Mouse (Mus musculus) midbrain, embryonic 13.5 days (tissue): ENCODE data around the gene Mlana. TPM values are rescaled to one million over a fixed set of nuclear protein-coding genes. Genes with fewer than 3 reads are reported as not detected.

Source experiments
- ATAC-seq: fragments of 200-750 bp; cut with Nextera tagmentation; 2 replicates; pipeline ENCODE4 v1.8.0; 2017; ENCODE audit warnings: mild to moderate bottlenecking, moderate TSS enrichment, moderate library complexity
- H3K27ac ChIP-seq: fragments of 300-500 bp; sonication (generic); 2 replicates; pipeline ENCODE4 v1.5.1; 2015; ENCODE audit warnings: inconsistent platforms, mild to moderate bottlenecking, moderate library complexity
- H3K27me3 ChIP-seq: fragments of 300-500 bp; sonication (generic); 2 replicates; pipeline ENCODE4 v1.6.1; 2015; ENCODE audit warnings: mild to moderate bottlenecking, inconsistent platforms
- H3K36me3 ChIP-seq: fragments of 300-500 bp; sonication (generic); 2 replicates; pipeline ENCODE4 v1.6.1; 2015; ENCODE audit warnings: mild to moderate bottlenecking, inconsistent platforms
- H3K4me1 ChIP-seq: fragments of 300-500 bp; sonication (generic); replicated peaks from 2 replicates; pipeline ENCODE4 v1.6.1; 2015; ENCODE audit warnings: inconsistent platforms
- H3K4me2 ChIP-seq: fragments of 300-500 bp; sonication (generic); replicated peaks from 2 replicates; pipeline ENCODE4 v1.6.1; 2015; ENCODE audit warnings: moderate library complexity, mild to moderate bottlenecking, inconsistent platforms
- H3K4me3 ChIP-seq: fragments of 300-500 bp; sonication (generic); replicated peaks from 2 replicates; pipeline ENCODE4 v1.5.1; 2015; ENCODE audit warnings: mild to moderate bottlenecking, inconsistent platforms
- H3K9ac ChIP-seq: fragments of 300-500 bp; sonication (generic); replicated peaks from 2 replicates; pipeline ENCODE4 v1.6.1; 2015; ENCODE audit warnings: mild to moderate bottlenecking, inconsistent platforms
- H3K9me3 ChIP-seq: fragments of 300-500 bp; sonication (generic); 2 replicates; pipeline ENCODE4 v1.6.1; 2016; ENCODE audit warnings: mild to moderate bottlenecking, inconsistent platforms
- WGBS: fragments of 180-500 bp; shearing (Covaris S2); methylation state at CpG from one replicate; pipeline ENCODE4 v1.1.7; 2015; 5-methylcytosine and 5-hydroxymethylcytosine counted together
- polyA plus RNA-seq: library from polyadenylated mRNA; unstranded; fragments of >200 nt; fragmentation: Nextera tagmentation; extraction: Ambion mirVana; gene quantifications from 2 replicates; pipeline ENCODE4 v1.2.1, GENCODE M21; 2015

The Mlana gene
- polyA plus RNA-seq, 1 experiment from 2014 or later = not detected

DNA sequence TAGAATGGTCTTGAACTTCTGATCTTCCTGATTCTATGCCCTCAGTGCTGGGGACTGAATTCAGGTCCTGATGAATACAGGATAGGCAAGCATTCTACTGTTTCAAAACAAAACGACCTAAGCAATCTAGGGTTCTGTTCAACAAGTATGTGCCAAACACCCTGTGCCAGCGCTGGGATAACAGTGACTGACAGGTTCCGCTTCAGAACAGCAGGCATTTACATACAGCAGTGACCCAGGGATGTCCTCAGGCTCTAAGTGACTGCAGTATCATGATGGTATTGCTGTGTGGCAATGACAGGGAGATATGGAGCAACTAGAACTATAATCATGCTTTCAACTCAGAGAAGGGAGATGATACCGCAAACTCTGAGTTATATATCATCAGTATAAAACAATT, 15.8 kb downstream of the Mlana start:
- Histone ChIP-seq H3K27ac (no peak overlapping the region), H3K27me3 (no peaks in the 10 kb centered on the region), H3K9ac (no peak overlapping the region), H3K4me1 (no peaks in the 10 kb centered on the region), H3K9me3 (no peaks in the 10 kb centered on the region), H3K36me3 (peaks cover 29% of the 10 kb centered on the region), H3K4me2 (no peak overlapping the region), H3K4me3 (no peak overlapping the region)
- 86% methylated on average over 4 of the region's 4 CpGs for WGBS
- no peak for ATAC-seq

GRCm38 (mm10) chr19:29717854-29718253, 20.2 kb downstream of the Mlana start:
- no peak for ATAC-seq
- 94% methylated on average over 3 of the region's 3 CpGs for WGBS
- H3K9me3 ChIP-seq = no peaks in the 10 kb centered on the region

DNA sequence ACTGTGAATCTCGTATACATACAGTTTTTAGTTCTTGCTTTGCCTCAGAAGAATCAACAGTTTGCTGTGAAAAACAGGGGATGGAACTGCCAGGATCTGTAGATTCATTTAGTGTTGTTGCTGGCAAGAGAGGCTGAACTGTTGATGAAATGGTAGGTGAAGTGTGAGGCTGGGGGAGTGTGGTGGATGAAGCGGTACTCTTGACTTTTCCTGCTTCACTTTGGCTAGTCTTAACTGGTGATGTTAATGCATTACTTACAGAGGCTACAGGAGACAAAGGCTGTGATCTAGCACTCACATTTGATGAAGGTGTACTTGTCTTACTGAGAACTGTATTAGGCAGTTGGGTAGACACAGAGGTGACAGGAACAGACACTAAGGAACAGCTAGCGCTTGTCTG, 20.9 kb downstream of the Mlana start:
- Histone ChIP-seq H3K36me3 (peaks cover 41% of the 10 kb centered on the region), H3K9me3 (no peaks in the 10 kb centered on the region), H3K4me2 (no peak overlapping the region), H3K4me1 (no peaks in the 10 kb centered on the region), H3K27me3 (no peaks in the 10 kb centered on the region), H3K27ac (no peak overlapping the region), H3K4me3 (no peak overlapping the region), H3K9ac (no peak overlapping the region)
- 98% methylated on average over 3 of the region's 3 CpGs for WGBS
- ATAC-seq = no peak

More at GRCm38 (mm10) chr19:29717854-29718253, 20.2 kb downstream of the Mlana start:
- H3K27me3 ChIP-seq = no peaks in the 10 kb centered on the region
- no peak overlapping the region for H3K9ac ChIP-seq
- H3K4me1 ChIP-seq = no peaks in the 10 kb centered on the region
- no peak overlapping the region for H3K27ac ChIP-seq
- no peak overlapping the region for H3K4me2 ChIP-seq
- peaks cover 41% of the 10 kb centered on the region for H3K36me3 ChIP-seq
- no peak overlapping the region for H3K4me3 ChIP-seq

DNA sequence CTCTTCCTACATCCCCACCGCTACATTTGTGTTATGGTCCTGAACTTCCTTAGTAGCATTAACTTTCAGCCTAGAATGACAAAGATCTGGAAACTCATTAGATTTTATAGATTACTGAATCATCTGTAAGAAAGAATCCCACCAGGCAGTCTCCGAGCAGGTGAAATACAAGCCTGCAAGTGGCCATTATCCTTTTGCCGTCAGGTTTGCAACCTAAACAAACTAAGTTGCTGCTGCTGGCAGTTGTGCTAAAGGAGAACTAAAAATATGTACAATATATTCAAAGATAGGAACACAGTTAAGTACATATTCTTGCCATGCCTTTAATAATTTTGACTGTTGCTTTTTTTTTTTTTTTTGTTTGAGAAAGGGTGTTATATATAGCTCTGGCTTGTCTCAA, 37.8 kb downstream of the Mlana start:
- no peak for ATAC-seq
- Histone ChIP-seq H3K4me1 (0 out of 2 replicates have a peak, but pooled peaks cover 3% of the 10 kb centered on the region), H3K9ac (no peak overlapping the region), H3K9me3 (no peaks in the 10 kb centered on the region), H3K4me3 (no peak overlapping the region), H3K27me3 (no peaks in the 10 kb centered on the region), H3K4me2 (no peak overlapping the region), H3K36me3 (no peaks in the 10 kb centered on the region), H3K27ac (no peak overlapping the region)
- WGBS = 87% methylated on average over 3 of the region's 3 CpGs

DNA sequence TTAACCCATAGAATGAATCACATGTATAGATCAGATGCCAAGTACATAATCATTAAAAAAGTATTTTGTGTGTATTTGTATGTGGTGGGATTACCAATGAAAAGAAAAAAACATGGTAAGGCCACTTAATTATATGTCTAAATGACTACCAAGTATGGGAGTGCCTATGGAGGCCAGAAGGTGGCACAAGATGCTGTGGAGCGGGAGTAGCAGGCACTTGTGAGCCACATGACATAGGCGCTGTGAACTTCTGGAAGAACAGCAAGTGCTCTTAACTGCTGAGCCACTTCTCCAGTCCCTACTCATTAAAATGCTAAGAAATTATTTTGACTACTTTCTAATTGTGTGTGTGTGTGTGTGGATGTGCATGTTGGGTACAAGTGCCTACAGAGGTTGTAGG, 42.0 kb downstream of the Mlana start:
- ATAC-seq = no peak
- Histone ChIP-seq H3K9ac (no peak overlapping the region), H3K27ac (no peak overlapping the region), H3K4me3 (no peak overlapping the region), H3K9me3 (no peaks in the 10 kb centered on the region), H3K4me1 (0 out of 2 replicates have a peak, but pooled peaks cover 3% of the 10 kb centered on the region), H3K36me3 (no peaks in the 10 kb centered on the region), H3K27me3 (no peaks in the 10 kb centered on the region), H3K4me2 (no peak overlapping the region)
- 86% methylated on average over 2 of the region's 2 CpGs for whole genome bisulfite sequencing

GRCm38 (mm10) chr19:29740661-29741060, 43.0 kb downstream of the Mlana start:
- ATAC-seq = no peak
- Histone ChIP-seq H3K9me3 (no peaks in the 10 kb centered on the region), H3K27ac (no peak overlapping the region)

DNA sequence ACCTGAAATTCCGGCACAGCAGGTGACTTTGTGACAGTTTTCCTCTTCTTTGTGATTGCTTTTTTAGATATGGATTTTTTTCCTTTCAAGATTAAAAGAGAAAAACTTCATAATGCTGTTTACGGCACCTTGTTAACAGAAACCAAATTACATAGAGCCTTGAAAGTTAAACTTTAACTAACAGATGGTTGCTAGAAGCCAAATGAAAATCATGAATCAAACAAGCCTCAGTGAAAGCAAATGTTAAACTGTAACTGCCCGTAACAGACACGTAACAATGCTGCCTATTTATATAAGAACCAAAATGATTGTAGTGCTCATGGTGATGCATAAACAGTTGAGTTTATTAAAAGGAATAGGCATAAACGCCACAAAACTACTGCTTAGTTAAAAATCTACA, 45.9 kb downstream of the Mlana start:
- 93% methylated on average over 5 of the region's 5 CpGs for WGBS

More at GRCm38 (mm10) chr19:29740661-29741060, 43.0 kb downstream of the Mlana start:
- Histone ChIP-seq H3K9ac (no peak overlapping the region), H3K4me2 (no peak overlapping the region), H3K4me1 (0 out of 2 replicates have a peak, but pooled peaks cover 3% of the 10 kb centered on the region), H3K4me3 (no peak overlapping the region), H3K36me3 (no peaks in the 10 kb centered on the region), H3K27me3 (no peaks in the 10 kb centered on the region)
- 90% methylated on average over 1 of the region's 1 CpGs for WGBS

GRCm38 (mm10) chr19:29750994-29751393, 53.4 kb downstream of the Mlana start:
- WGBS = 96% methylated on average over 3 of the region's 3 CpGs
- ATAC-seq = no peak
- no peak overlapping the region for H3K9ac ChIP-seq

More for the DNA sequence above, 45.9 kb downstream of the Mlana start:
- H3K4me1 ChIP-seq = no peaks in the 10 kb centered on the region
- ATAC-seq = no peak
- H3K9me3 ChIP-seq = no peaks in the 10 kb centered on the region
- H3K4me3 ChIP-seq = no peak overlapping the region
- no peak overlapping the region for H3K4me2 ChIP-seq
- no peaks in the 10 kb centered on the region for H3K36me3 ChIP-seq
- no peak overlapping the region for H3K9ac ChIP-seq
- no peak overlapping the region for H3K27ac ChIP-seq
- no peaks in the 10 kb centered on the region for H3K27me3 ChIP-seq

GRCm38 (mm10) chr19:29753939-29754338, 56.3 kb downstream of the Mlana start:
- 80% methylated on average over 2 of the region's 2 CpGs for WGBS
- no peak for ATAC-seq
- Histone ChIP-seq H3K9ac (no peak overlapping the region), H3K4me3 (no peak overlapping the region), H3K9me3 (no peaks in the 10 kb centered on the region), H3K27me3 (no peaks in the 10 kb centered on the region), H3K4me1 (no peaks in the 10 kb centered on the region), H3K27ac (no peak overlapping the region), H3K4me2 (no peak overlapping the region), H3K36me3 (no peaks in the 10 kb centered on the region)

More at GRCm38 (mm10) chr19:29750994-29751393, 53.4 kb downstream of the Mlana start:
- Histone ChIP-seq H3K27me3 (no peaks in the 10 kb centered on the region), H3K4me3 (no peak overlapping the region), H3K4me1 (no peaks in the 10 kb centered on the region), H3K27ac (no peak overlapping the region), H3K4me2 (no peak overlapping the region), H3K36me3 (no peaks in the 10 kb centered on the region), H3K9me3 (no peaks in the 10 kb centered on the region)

Other genes starting within 250 kb of the Mlana start
- 11.9 and 13.0 TPM in 2 replicates for gene Ric1, start 175.5 kb upstream of the Mlana start, polyA plus RNA-seq
- gene Ermp1, start 49.4 kb upstream of the Mlana start, polyA plus RNA-seq = 7.6 and 7.9 TPM in 2 replicates
- gene 9930021J03Rik, start 108.2 kb downstream of the Mlana start, polyA plus RNA-seq = 7.6 and 7.7 TPM in 2 replicates
- gene Ranbp6, start 115.2 kb downstream of the Mlana start, polyA plus RNA-seq = 46.4 and 50.1 TPM in 2 replicates
- gene Il33, start 227.3 kb downstream of the Mlana start, polyA plus RNA-seq = 0.22 and 0.68 TPM in 2 replicates